Mouse (Mus musculus) bone marrow macrophage, adult 2 months (primary cell): ENCODE measurements around the gene Ssh2.

Source experiments
- CTCF ChIP-seq: IDR thresholded peaks from 2 replicates; pipeline ENCODE4 v1.5.1; 2012; ENCODE audit warnings: low read depth, mild to moderate bottlenecking, low read length, moderate library complexity
- POLR2A ChIP-seq: IDR thresholded peaks from 2 replicates; pipeline ENCODE4 v1.6.1; 2012; ENCODE audit warnings: mild to moderate bottlenecking, low read depth, low read length, borderline replicate concordance

- no peak for TF ChIP-seq CTCF
- TF ChIP-seq POLR2A, result no peak
These were observed 42.4 kb upstream of the Ssh2 start for GRCm38 (mm10) chr11:77173731-77174130.
